Mouse (Mus musculus) mesoderm, embryonic 11.5 days (tissue): ENCODE measurements around the gene P2rx1.

ENCODE experiments used
- DNase-seq: peaks from one replicate; pipeline ENCODE4 v3.0.0-alpha.2; 2012; ENCODE audit warnings: low read depth, low spot score

P2rx1 gene

GRCm38 (mm10) chr11:72998771-72999170, at the start of gene P2rx1:
TSS of gene P2rx1 (plus strand) at chr11:72999103.
- DNase-seq, result no peak

DNA sequence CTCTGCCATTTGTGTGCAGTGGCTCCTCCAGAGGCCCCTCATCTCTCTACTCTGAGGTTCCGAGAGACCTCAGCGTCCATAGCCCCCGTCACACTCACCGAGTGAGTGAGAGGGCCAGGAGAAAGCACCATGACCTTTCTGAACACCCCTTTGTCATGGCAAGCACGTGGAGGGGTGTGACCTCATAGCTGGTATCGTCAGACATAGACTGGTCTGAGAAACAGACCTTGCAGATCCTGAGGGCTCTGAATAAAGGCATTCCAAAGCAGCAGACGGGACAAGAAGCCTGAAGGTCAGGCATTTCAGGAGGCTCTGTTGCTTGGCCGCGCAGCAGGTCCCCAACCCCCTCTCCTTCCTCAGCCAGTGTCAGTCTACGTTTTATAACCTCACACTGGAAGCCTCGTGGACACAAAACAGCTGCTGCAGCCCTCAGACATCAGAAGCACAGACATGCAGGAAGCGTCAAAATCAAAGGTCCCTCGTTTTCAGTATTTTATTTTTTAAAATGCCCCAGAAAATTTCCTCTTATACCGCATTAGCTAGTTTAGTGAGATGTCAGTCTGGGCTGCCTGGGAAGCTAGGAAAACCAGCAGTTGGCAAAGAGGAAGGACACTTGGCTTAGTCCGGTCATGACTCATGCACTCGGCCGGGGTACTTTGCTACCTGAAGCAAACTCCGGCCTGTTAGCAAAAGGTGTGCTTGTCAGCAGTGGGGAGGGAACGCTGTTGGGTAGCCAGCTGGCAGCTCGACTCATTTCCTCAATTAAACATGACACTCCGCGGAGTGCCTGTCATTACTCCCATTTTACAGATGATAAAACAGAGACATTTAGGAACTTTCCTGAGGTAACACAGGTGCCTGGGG, 47.5 kb upstream of the P2rx1 start:
- DNase-seq, result no peak

DNA sequence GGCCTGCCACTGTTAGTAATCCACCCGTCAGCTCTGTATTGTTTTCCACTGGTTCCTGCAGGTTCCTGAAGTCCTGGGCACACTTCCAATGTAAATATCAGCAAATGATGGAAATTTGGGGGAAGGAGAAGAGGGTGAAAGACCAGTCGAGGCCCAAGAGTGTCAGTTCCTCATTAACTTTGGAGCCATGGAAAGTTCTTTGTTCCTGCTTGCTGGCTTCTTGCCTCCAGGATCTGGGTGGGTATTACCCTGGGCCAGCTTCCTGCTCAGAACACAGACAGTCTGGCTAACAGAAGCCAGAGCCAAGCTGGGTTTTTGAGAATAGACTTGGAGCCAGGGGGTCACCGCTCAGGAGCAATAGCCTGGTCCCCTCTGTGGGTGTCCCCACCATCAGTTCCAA, 46.7 kb upstream of the P2rx1 start:
- DNase-seq, result no peak

DNA sequence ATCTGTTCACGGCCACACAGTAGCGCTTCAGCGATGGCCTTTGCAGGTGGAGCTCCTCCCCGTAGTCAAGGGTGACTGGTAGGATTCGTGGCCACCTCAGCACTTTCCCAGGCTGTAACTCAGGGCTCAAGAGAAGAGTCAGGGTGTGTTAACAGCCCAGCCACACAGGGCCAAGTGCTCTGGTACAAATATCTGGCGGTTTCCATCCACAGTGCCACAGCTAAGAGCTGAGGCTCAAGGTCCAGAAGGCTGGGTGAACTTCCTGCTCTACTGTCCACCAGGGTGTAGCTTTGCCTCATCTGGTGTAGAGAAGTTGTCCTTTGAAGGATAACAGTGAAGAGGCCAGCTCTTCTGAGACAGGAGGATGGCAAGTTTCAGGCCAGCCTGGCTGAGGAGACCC, 46.2 kb upstream of the P2rx1 start:
- no peak for DNase-seq

DNA sequence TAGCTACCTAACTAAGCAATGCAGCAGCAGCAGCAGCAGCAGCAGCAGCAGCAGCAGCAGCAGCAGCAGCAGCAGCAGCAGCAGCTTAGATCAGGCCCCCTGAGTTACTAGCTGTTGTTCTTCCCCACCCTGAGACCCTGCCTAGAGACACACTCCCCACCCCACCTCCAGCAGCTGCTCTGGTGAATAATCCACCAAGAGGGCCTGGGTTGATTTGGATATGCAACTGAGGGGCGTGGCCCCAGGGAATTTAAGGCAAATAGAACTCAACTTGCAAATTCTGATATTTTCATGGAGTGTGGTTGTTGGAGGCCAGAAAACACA, 45.8 kb upstream of the P2rx1 start:
- DNase-seq, result no peak

GRCm38 (mm10) chr11:72953440-72954151, 45.3 kb upstream of the P2rx1 start:
- no peak for DNase-seq

GRCm38 (mm10) chr11:72954216-72954615, 44.7 kb upstream of the P2rx1 start:
- DNase-seq, result no peak

- DNase-seq, result no peak
Measured at GRCm38 (mm10) chr11:72955339-72955974, 43.4 kb upstream of the P2rx1 start.

- DNase-seq, result no peak
Measured at GRCm38 (mm10) chr11:72957318-72957717, 41.6 kb upstream of the P2rx1 start.

- no peak for DNase-seq
Measured at GRCm38 (mm10) chr11:72959924-72960679, 38.8 kb upstream of the P2rx1 start.

- no peak for DNase-seq
Measured at GRCm38 (mm10) chr11:72960723-72961071, 38.2 kb upstream of the P2rx1 start.

GRCm38 (mm10) chr11:72961072-72961980, 37.6 kb upstream of the P2rx1 start, which contains the start of gene Atp2a3:
TSS of gene Atp2a3 (plus strand) at chr11:72961169.
- no peak for DNase-seq

- DNase-seq, result no peak
Measured at GRCm38 (mm10) chr11:72962378-72962777, 36.5 kb upstream of the P2rx1 start.

DNA sequence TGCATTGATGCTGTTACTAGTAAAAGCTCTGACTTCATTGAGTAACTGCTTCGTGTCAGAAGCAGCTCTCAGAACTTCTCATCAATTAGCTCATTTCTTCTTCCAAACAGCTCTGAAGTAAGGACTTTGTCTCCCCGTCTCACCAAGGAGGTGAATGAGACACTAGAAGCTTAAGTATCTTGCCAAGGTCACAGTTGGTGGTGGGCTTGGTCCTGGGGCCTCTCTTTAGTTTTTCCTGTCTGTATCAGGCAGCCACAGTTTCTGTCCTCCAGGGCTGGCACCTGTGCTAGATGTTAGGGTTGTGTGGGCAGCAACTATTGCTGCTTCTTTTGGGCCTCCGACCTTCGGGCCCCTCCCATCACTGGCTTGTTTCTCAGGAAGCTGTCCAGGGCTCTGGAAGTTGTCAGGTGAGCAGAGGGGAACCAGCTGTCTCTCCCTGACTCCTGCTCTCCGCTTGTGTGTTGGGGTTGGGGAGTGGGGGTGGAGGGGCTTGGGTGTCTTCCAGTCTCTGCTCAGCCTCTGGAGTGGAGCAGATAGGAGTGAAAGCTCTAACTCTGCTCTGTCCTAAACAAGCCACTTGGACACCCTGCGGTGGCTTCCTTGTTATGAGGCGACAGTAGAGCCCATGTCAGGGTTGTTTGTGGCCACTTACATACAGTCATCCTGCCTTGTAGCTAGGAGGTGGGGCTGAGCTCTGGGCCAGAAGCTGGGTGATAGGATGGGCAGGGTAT, 35.7 kb upstream of the P2rx1 start:
- no peak for DNase-seq

GRCm38 (mm10) chr11:72963789-72964294, 35.1 kb upstream of the P2rx1 start:
- no peak for DNase-seq

DNA sequence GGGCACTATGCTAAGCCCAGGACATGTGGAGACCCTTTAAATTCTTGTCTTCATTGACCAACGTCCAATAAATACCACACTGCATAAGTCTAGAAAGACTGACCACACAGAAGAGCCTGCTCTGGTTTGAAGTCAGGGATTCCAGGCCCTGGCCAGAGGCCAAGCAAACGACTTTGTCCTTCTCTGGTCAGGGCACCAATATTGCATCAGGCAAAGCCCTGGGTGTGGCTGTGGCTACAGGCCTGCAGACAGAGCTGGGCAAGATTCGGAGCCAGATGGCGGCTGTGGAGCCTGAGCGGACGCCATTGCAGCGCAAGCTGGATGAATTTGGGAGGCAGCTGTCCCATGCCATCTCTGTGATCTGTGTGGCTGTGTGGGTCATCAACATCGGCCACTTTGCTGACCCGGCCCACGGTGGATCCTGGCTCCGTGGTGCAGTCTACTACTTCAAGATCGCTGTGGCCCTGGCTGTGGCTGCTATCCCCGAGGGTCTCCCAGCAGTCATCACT, 23.9 kb upstream of the P2rx1 start:
- no peak for DNase-seq

DNA sequence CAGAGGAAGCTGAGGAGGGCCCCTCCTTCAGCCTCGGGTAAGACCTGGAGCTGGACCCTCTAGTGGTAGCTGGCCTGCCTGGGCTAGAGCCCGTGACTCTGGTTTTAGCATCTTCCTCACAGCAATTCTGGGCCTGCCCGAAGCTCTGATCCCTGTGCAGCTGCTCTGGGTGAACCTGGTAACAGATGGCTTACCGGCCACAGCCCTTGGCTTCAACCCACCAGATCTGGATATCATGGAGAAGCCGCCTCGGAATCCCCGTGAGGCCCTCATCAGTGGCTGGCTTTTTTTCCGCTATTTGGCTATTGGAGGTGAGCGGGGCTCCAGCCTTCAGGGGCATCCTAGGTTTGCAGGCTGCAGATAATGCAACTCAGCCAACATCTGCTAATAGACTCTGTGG, 16.4 kb upstream of the P2rx1 start:
- DNase-seq, result no peak

- DNase-seq, result no peak
Measured at GRCm38 (mm10) chr11:72983283-72983682, 15.6 kb upstream of the P2rx1 start.

GRCm38 (mm10) chr11:72986745-72987144, 12.2 kb upstream of the P2rx1 start:
- no peak for DNase-seq

GRCm38 (mm10) chr11:72987234-72987633, 11.7 kb upstream of the P2rx1 start:
- no peak for DNase-seq
